12 mouse cellular contexts compared by ENCODE assay signal in the genomic region with DNA sequence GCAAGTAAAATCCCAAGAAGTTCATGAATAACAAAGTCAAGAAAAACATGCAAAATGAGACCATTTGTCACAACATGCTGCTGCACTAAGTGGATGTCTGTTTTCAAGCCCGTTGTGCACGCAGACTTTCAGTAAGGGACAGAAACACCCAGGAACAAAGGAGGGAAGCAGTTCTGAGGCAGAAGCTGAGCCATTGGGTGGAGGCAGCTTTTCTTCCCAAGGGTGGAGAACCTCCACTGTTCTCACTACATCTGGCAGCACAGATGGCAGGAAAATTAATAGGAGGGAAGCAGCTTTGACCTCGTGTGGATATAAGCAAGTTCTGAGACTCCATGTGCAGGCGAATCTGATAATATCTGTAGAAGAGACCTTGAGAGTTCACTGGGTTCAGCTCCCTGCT.
DNase-seq lines count a peak whose midpoint lies in the region; ATAC-seq and TF ChIP-seq lines count a peak whose summit lies in the region.
"Had no signal": no experiment of that assay in that cellular context is flagged by ENCODE, and none has a peak within 500 bp of the region (broad histone marks: within the 10 kb centered on the region; RNA-seq: fewer than 3 reads in every experiment).

No protein-coding gene starts in this region.

- H3K4me2 ChIP-seq in forebrain, postnatal 0 days (ENCODE audit: low read depth) = peak overlapping the region; percentile 2; the same call in 1 of the 2 replicates
- H3K4me2 ChIP-seq in midbrain, postnatal 0 days (ENCODE audit: low read depth, low read length, poor library complexity, severe bottlenecking) = no peak overlapping the region
- H3K4me2 ChIP-seq: lung, embryonic 15.5 days; neural tube, embryonic 13.5 days had no signal

- H3K36me3 ChIP-seq in forebrain, postnatal 0 days (ENCODE audit: insufficient read depth) = no peaks in the 10 kb centered on the region
- no peaks in the 10 kb centered on the region for H3K36me3 ChIP-seq in midbrain, postnatal 0 days (ENCODE audit: insufficient read depth, low read length)
- H3K36me3 ChIP-seq in thymus, adult 2 months (ENCODE audit: control insufficient read depth, insufficient read depth, low read length) = no peaks in the 10 kb centered on the region
- H3K36me3 ChIP-seq: lung, embryonic 15.5 days; neural tube, embryonic 13.5 days had no signal

- peak overlapping the region; percentile 73 for H3K27ac ChIP-seq in forebrain, postnatal 0 days (ENCODE audit: low read depth, low read length)
- H3K27ac ChIP-seq in midbrain, postnatal 0 days (ENCODE audit: low read depth, low read length) = no peak overlapping the region
- no peak overlapping the region for H3K27ac ChIP-seq in thymus, adult 2 months (ENCODE audit: control insufficient read depth, insufficient read depth, low read length)
- H3K27ac ChIP-seq: lung, embryonic 15.5 days; neural tube, embryonic 13.5 days had no signal

- DNase-seq in layer of hippocampus, postnatal 36 days = peak; percentile 0 to 4
- no peak for DNase-seq in layer of hippocampus, adult 9-11 months
- DNase-seq in embryo, embryonic 11.5 days (ENCODE audit: low read depth, low spot score) = peak; percentile 1
- DNase-seq in forebrain, postnatal 0 days = peak; percentile 39
- DNase-seq in midbrain, postnatal 0 days (ENCODE audit: low spot score) = peak; percentile 8
- no peak for DNase-seq in thymus, adult 2 months
- no peak for DNase-seq in thymus, postnatal 10 days (ENCODE audit: low spot score in 2 of 2)
- DNase-seq: adrenal gland, adult 2 months; cerebellum, postnatal 25 days had no signal

- peak; percentile 82 for ATAC-seq in forebrain, postnatal 0 days
- no peak for ATAC-seq in midbrain, postnatal 0 days (ENCODE audit: low FRiP score)
- no peak for ATAC-seq in granulocyte monocyte progenitor cell, adult 5-6 weeks (replicated peaks; ENCODE audit: poor library complexity, severe bottlenecking)

- H3K9ac ChIP-seq in forebrain, postnatal 0 days = 0 out of 2 replicates have a peak overlapping the region, but pooled peaks have one; percentile 11
- no peak overlapping the region for H3K9ac ChIP-seq in midbrain, postnatal 0 days (replicated peaks; ENCODE audit: low read length, poor library complexity, severe bottlenecking)
- H3K9ac ChIP-seq: lung, embryonic 15.5 days; neural tube, embryonic 13.5 days had no signal

- WGBS in forebrain, postnatal 0 days = 23% methylated on average over 4 of the region's 4 CpGs
- 41% methylated on average over 4 of the region's 4 CpGs for WGBS in midbrain, postnatal 0 days
- WGBS in thymus, adult 2 months = 48% methylated on average over 4 of the region's 4 CpGs

- TF ChIP-seq POLR2A in thymus, adult 2 months (IDR thresholded peaks at IDR 0.05; ENCODE audit: control insufficient read depth, extremely low read depth, insufficient read depth, low read length, poor library complexity) = no peak

- H3K4me3 ChIP-seq in forebrain, postnatal 0 days (ENCODE audit: low read depth, low read length) = no peak overlapping the region
- no peak overlapping the region for H3K4me3 ChIP-seq in midbrain, postnatal 0 days (ENCODE audit: low read depth, low read length)
- H3K4me3 ChIP-seq in thymus, adult 2 months (ENCODE audit: control insufficient read depth, insufficient read depth, low read length) = no peak overlapping the region
- H3K4me3 ChIP-seq: lung, embryonic 15.5 days; neural tube, embryonic 13.5 days had no signal

- no peaks in the 10 kb centered on the region for H3K4me1 ChIP-seq in forebrain, postnatal 0 days (ENCODE audit: insufficient read depth)
- no peaks in the 10 kb centered on the region for H3K4me1 ChIP-seq in midbrain, postnatal 0 days (ENCODE audit: insufficient read depth, low read length)
- H3K4me1 ChIP-seq in thymus, adult 2 months (replicated peaks; ENCODE audit: control insufficient read depth, insufficient read depth, low read length) = no peaks in the 10 kb centered on the region
- H3K4me1 ChIP-seq: lung, embryonic 15.5 days had no signal

- H3K27me3 ChIP-seq in forebrain, postnatal 0 days (ENCODE audit: insufficient read depth, low read length) = no peaks in the 10 kb centered on the region
- no peaks in the 10 kb centered on the region for H3K27me3 ChIP-seq in midbrain, postnatal 0 days (ENCODE audit: insufficient read depth, low read length)
- H3K27me3 ChIP-seq in thymus, adult 2 months (ENCODE audit: control insufficient read depth, insufficient read depth, low read length) = no peaks in the 10 kb centered on the region
- H3K27me3 ChIP-seq: lung, embryonic 15.5 days; neural tube, embryonic 13.5 days had no signal

- no peak for TF ChIP-seq CTCF in forebrain, postnatal 0 days (IDR thresholded peaks at IDR 0.05; ENCODE audit: low read depth)
- TF ChIP-seq CTCF in midbrain, postnatal 0 days (IDR thresholded peaks at IDR 0.05) = no peak
- TF ChIP-seq CTCF in thymus, adult 2 months (IDR thresholded peaks at IDR 0.05; ENCODE audit: borderline replicate concordance, control insufficient read depth, extremely low read depth, insufficient read depth, low read length, poor library complexity) = no peak

- H3K9me3 ChIP-seq in forebrain, postnatal 0 days (ENCODE audit: low read length) = no peaks in the 10 kb centered on the region
- no peaks in the 10 kb centered on the region for H3K9me3 ChIP-seq in midbrain, postnatal 0 days (ENCODE audit: low read length)
- H3K9me3 ChIP-seq: lung, embryonic 15.5 days; neural tube, embryonic 13.5 days had no signal

Comparison
In these comparisons a context has a peak if more than half of its experiments do, and no peak if none do; other contexts are left out.
1. DNase-seq: peak in layer of hippocampus, postnatal 36 days (2 of 2), embryo, embryonic 11.5 days (single experiment), forebrain, postnatal 0 days (single experiment) and midbrain, postnatal 0 days (single experiment); none in layer of hippocampus, adult 9-11 months (single experiment), thymus, adult 2 months (single experiment) and thymus, postnatal 10 days (0 of 2).